Mouse (Mus musculus) midbrain, embryonic 11.5 days (tissue): Measurements from ENCODE around the gene Tpgs1. TPM values are rescaled to one million over a fixed set of nuclear protein-coding genes. Genes with fewer than 3 reads are reported as not detected.
"Not testable (repeated sequence)": the region's sequence is repeated elsewhere in the genome, so short reads cannot be mapped to it uniquely, and the experiment has no call there.

Source experiments
- ATAC-seq: fragments of 200-750 bp; cut with Nextera tagmentation; 2 replicates; pipeline ENCODE4 v1.8.0; 2017; ENCODE audit warnings: moderate TSS enrichment, moderate library complexity; ENCODE audit not compliant: low FRiP score
- DNase-seq: peaks from one replicate; pipeline ENCODE4 v3.0.0; 2015; ENCODE audit warnings: low spot score; ENCODE audit errors: missing footprints
- H3K27ac ChIP-seq: fragments of 300-500 bp; sonication (generic); 2 replicates; pipeline ENCODE4 v1.5.1; 2014; ENCODE audit warnings: low read depth, low read length
- H3K27me3 ChIP-seq: fragments of 300-500 bp; sonication (generic); 2 replicates; pipeline ENCODE4 v1.6.1; 2014; ENCODE audit warnings: mild to moderate bottlenecking, low read length, moderate library complexity, mixed read lengths; ENCODE audit not compliant: control insufficient read depth, insufficient read depth
- H3K36me3 ChIP-seq: fragments of 300-500 bp; sonication (generic); 2 replicates; pipeline ENCODE4 v1.6.1; 2014; ENCODE audit warnings: mild to moderate bottlenecking, low read length, moderate library complexity, mixed read lengths; ENCODE audit not compliant: control insufficient read depth, insufficient read depth
- H3K4me1 ChIP-seq: fragments of 300-500 bp; sonication (generic); 2 replicates; pipeline ENCODE4 v1.6.1; 2014; ENCODE audit warnings: low read length; ENCODE audit not compliant: control insufficient read depth, insufficient read depth
- H3K4me2 ChIP-seq: fragments of 300-500 bp; sonication (generic); 2 replicates; pipeline ENCODE4 v1.6.1; 2014; ENCODE audit warnings: mild to moderate bottlenecking, moderate library complexity
- H3K4me3 ChIP-seq: fragments of 300-500 bp; sonication (generic); 2 replicates; pipeline ENCODE4 v1.5.1; 2014; ENCODE audit warnings: low read depth, low read length
- H3K9ac ChIP-seq: fragments of 300-500 bp; sonication (generic); 2 replicates; pipeline ENCODE4 v1.6.1; 2014; ENCODE audit warnings: low read length
- H3K9me3 ChIP-seq: fragments of 300-500 bp; sonication (generic); 2 replicates; pipeline ENCODE4 v1.6.1; 2016; ENCODE audit warnings: low read length; ENCODE audit not compliant: control insufficient read depth
- WGBS: fragments of 180-500 bp; shearing (Covaris S2); extraction: QIAGEN DNeasy Blood & Tissue Kit; methylation state at CpG from one replicate; pipeline ENCODE4 v1.1.7; 2014; 5-methylcytosine and 5-hydroxymethylcytosine counted together
- polyA plus RNA-seq: library from polyadenylated mRNA; unstranded; fragments of >200 nt; fragmentation: Nextera tagmentation; extraction: Ambion mirVana; gene quantifications from 2 replicates; pipeline ENCODE4 v1.2.1, GENCODE M21; 2014

Tpgs1 gene
- polyA plus RNA-seq, 1 experiment from 2014 or later = 69.6 TPM

DNA sequence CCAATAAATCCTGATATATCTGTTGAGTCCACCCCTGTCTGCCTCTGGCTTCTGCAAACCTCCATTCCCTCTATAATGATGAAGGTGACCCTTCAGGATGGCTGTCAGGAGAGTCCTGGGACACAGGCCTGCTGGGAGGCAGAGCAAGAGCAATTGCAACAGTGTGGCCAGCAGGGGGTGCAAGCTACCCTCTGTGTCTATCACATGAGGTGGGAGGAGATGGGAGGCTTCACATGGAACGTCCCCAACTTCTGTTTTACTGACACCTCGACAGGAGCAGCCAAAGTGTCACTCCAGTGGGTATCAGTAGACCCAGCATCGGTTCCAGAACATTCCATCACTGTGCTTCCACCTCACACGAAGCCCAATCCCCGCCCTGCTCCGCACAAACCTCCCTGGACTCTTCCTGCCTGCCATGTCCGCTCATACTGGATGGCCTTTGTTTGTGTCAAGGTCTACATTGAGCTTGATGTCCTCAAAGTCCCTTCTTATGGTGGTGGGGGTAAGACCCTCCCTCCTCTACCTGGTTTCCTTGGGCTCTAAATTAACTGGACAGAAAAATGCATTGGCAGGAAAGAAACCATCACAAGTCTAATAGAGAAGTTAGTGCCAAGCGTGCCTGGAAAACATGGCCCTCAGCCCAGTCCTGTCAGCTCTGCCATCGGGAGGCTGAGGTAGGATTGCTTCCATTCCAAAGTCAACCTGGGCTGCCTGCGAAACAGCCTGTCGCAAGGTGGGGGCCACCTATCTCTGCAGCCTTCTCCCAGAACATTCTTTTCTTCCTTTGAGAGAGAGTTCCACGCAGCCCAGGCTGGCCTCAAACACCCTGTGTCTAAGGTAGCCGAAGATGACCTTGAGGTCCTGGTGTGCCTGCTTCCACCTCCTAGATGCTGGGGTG lies 26.3 kb downstream of the Tpgs1 start:
- Histone ChIP-seq H3K4me3 (no peak overlapping the region), H3K4me1 (no peaks in the 10 kb centered on the region), H3K9me3 (no peaks in the 10 kb centered on the region; the same call in 1 of the 2 replicates), H3K4me2 (no peak overlapping the region), H3K27ac (no peak overlapping the region), H3K9ac (no peak overlapping the region), H3K36me3 (no peaks in the 10 kb centered on the region), H3K27me3 (no peaks in the 10 kb centered on the region)
- peak; percentile 71; the same call in 1 of the 2 replicates for ATAC-seq
- no peak for DNase-seq
- WGBS = 65% methylated on average over 13 of the region's 13 CpGs

DNA sequence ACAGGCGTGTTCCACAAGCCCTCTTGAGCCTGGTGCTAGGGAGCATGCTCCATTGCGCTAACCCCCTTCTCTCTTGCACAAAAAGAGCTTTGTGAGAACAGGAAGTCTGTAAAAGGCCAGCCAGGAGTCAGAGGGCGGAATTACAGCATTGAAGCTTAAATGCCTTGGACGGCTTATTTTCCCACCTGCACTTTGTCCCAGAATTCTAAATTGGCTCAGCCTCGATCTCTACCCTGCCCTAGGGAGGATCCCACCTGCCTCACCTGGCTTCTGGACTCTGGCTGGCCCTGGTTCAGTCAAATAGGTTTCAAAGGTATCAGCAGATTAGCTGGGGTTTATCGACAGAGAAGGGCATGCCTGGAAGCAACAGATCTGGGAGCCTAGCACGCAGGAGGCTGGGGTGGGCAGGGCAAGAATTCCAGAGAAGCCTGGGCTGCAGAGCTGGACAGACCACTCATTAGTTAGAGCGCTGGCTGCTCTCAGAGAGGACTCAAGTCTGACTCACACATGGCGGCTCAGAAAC lies 27.0 kb downstream of the Tpgs1 start:
- no peak overlapping the region for H3K27ac ChIP-seq

DNA sequence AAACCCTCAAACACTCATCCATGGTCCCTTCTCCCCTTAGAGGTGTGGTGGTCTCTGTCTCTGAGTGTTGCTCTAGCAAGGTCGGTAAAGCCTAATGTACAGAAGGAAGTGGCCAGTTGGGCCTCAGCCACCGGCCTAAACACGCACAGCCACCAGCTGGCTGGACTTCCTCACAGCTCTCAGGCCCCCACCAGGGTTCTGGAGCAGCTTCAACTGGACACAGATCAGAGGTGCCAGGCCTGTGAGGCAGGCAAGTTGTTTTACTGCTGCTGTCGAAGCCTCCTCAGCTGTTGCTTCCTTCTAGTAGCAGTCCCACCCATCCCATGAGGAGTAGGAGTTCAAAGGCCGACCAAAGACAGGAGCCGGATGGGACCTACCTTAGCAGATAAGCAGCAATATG lies 28.7 kb downstream of the Tpgs1 start:
- Histone ChIP-seq H3K9ac (no peak overlapping the region), H3K4me3 (no peak overlapping the region), H3K36me3 (no peaks in the 10 kb centered on the region), H3K4me1 (no peaks in the 10 kb centered on the region), H3K27ac (no peak overlapping the region), H3K9me3 (no peaks in the 10 kb centered on the region), H3K4me2 (no peak overlapping the region), H3K27me3 (no peaks in the 10 kb centered on the region)
- ATAC-seq = no peak
- WGBS = 86% methylated on average over 6 of the region's 6 CpGs
- DNase-seq = no peak

More for the DNA sequence above, 27.0 kb downstream of the Tpgs1 start:
- no peak overlapping the region for H3K9ac ChIP-seq
- H3K36me3 ChIP-seq = no peaks in the 10 kb centered on the region
- WGBS = 72% methylated on average over 9 of the region's 9 CpGs
- no peaks in the 10 kb centered on the region; the same call in 1 of the 2 replicates for H3K9me3 ChIP-seq
- H3K4me1 ChIP-seq = no peaks in the 10 kb centered on the region
- DNase-seq = no peak
- H3K4me3 ChIP-seq = no peak overlapping the region
- ATAC-seq = no peak
- no peak overlapping the region for H3K4me2 ChIP-seq
- H3K27me3 ChIP-seq = no peaks in the 10 kb centered on the region

DNA sequence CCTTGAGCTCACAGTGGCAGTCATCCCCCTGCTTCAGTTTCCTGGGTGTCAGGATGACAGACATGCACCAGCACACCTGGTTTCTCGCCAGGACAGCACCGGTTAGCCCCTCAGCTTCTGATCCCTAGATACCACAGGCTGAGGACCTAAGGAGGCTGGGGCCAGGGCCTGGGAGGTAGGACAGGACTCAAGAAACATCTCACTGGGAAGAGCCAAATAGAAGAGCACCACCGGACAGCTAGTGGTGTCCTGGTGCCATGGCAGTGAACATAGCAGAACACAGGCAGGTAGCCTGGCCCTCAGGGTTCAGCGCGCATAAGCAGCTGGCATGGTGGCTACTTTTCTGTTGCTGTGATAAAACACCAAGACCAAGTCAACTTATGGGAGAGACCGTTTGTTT lies 29.3 kb downstream of the Tpgs1 start:
- DNase-seq (no peak), ATAC-seq (no peak)
- no peaks in the 10 kb centered on the region for H3K36me3 ChIP-seq
- no peak overlapping the region for H3K4me2 ChIP-seq
- H3K27me3 ChIP-seq = no peaks in the 10 kb centered on the region
- WGBS = 90% methylated on average over 6 of the region's 6 CpGs
- no peak overlapping the region for H3K9ac ChIP-seq
- no peaks in the 10 kb centered on the region for H3K9me3 ChIP-seq
- no peaks in the 10 kb centered on the region for H3K4me1 ChIP-seq
- H3K4me3 ChIP-seq = no peak overlapping the region
- no peak overlapping the region for H3K27ac ChIP-seq

DNA sequence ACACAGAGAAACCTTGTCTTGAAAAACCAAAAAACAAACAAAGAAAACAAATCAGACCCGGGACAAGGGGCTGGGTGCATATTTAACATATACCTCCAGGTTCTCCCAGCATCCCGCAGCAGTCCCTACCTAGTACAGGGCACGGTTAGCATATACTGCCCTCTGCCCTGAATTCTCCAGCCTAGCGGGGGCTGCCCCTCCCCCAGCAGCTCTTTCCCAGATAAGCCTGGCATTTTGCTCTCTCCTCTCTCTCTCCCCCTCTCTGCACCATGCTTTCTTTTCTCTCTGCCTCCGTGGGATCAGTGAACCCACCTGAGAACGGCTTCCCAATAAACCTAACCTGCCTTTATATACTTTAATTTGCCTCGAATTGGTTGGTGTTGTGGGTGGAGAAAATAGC lies 31.5 kb downstream of the Tpgs1 start:
- peaks cover 8% of the 10 kb centered on the region for H3K4me1 ChIP-seq
- no peaks in the 10 kb centered on the region for H3K9me3 ChIP-seq
- no peaks in the 10 kb centered on the region for H3K36me3 ChIP-seq
- no peak overlapping the region for H3K4me3 ChIP-seq
- 48% methylated on average over 7 of the region's 7 CpGs for WGBS
- ATAC-seq (no peak), DNase-seq (no peak)
- no peaks in the 10 kb centered on the region for H3K27me3 ChIP-seq
- no peak overlapping the region for H3K9ac ChIP-seq
- no peak overlapping the region for H3K4me2 ChIP-seq
- no peak overlapping the region for H3K27ac ChIP-seq

DNA sequence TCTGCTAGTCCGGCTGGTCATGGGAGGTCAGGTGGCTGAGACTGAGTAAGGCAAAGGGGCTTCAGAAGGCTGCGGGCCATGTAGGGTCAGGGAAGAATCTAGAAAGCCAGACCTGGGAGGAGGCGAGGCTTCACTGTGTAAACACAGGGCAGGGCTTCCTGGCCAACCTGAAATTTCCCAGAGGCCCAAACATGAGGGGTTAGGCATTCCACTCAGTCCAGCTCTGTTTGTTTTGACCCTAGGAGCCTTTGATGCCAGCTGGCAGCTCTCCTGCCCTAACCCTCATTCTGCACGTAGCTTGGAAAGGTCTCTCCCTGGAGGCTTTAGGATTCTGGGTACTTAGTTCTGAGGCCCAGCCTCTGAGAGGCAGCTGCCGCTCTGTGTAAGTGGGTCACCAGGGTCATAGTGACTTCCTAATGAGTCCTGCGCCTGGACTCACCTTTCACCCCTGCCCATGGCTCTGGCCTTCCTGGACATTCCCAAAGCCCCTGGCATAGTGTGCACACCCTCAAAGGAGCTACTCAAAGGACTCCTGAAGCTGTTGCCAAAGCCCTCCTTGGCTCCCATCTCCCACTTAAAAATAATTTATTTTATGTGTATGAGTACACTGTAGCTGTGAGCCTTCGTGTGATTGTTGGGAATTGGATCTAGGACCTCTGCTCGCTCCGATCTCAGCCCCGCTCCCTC lies 32.4 kb downstream of the Tpgs1 start:
- H3K9ac ChIP-seq = no peak overlapping the region
- peaks cover 17% of the 10 kb centered on the region for H3K4me1 ChIP-seq
- H3K27me3 ChIP-seq = no peaks in the 10 kb centered on the region
- H3K9me3 ChIP-seq = no peaks in the 10 kb centered on the region
- no peak overlapping the region for H3K4me3 ChIP-seq
- H3K27ac ChIP-seq = no peak overlapping the region
- DNase-seq (no peak), ATAC-seq (no peak)
- no peak overlapping the region for H3K4me2 ChIP-seq
- H3K36me3 ChIP-seq = no peaks in the 10 kb centered on the region
- WGBS = 63% methylated on average over 10 of the region's 10 CpGs

DNA sequence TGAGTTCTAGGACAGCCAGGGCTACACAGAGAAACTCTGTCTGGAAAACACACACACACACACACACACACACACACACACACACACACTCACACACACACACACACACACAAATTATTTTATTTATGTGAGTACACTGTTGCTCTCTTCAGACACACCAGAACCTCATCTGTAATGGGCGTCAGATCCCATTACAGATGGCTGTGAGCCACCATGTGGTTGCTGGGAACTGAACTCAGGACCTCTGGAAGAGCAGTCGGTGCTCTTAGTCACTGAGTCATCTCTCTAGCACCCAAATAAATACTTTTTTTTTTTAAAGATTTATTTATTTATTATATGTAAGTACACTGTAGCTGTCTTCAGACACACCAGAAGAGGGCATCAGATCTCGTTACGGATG lies 33.8 kb downstream of the Tpgs1 start:
- not testable (repeated sequence) for H3K27me3 ChIP-seq, DNase-seq, H3K4me3 ChIP-seq, H3K4me2 ChIP-seq, H3K27ac ChIP-seq, H3K36me3 ChIP-seq, H3K9ac ChIP-seq, H3K9me3 ChIP-seq, ATAC-seq
- peaks cover 21% of the 10 kb centered on the region for H3K4me1 ChIP-seq
- 94% methylated on average over 2 of the region's 4 CpGs for WGBS

DNA sequence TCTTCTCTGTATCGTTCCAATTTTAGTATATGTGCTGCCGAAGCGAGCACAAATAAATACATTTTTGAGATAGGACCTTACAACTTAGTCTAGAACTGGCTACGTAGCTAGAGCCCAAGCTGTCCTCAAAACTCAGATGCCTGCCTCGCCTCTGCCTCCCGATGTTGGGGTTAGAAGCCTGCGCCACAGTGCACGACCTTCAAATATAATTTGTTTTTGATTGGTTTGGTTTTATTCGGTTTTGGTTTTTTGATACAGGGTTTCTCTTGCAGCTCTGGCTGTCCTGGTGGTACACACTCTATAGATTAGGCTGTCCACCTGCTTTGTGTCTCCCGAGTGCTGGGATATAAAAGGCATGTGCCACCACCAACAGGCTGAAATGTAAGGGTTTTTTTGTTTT lies 34.4 kb downstream of the Tpgs1 start:
- Histone ChIP-seq H3K4me1 (peaks cover 21% of the 10 kb centered on the region), H3K9ac (peak overlapping the region; percentile 56), H3K36me3 (no peaks in the 10 kb centered on the region), H3K27me3 (no peaks in the 10 kb centered on the region), H3K4me2 (peak overlapping the region; percentile 35), H3K9me3 (no peaks in the 10 kb centered on the region), H3K27ac (no peak overlapping the region; the same call in 1 of the 2 replicates), H3K4me3 (peak overlapping the region; percentile 52)
- ATAC-seq (peak; percentile 4; the same call in 1 of the 2 replicates), DNase-seq (no peak)
- 77% methylated on average over 10 of the region's 10 CpGs for WGBS
